Mouse (Mus musculus) cerebellum, adult 2 months (tissue): ENCODE measurements at regions not wholly inside any gene's neighbourhood (a gene's known extent, or its start where the extent isn't known, plus 50 kb on each side); places are given as distances from the start of the nearest gene placed in this dataset.
"Not testable (repeated sequence)": the region's sequence is repeated elsewhere in the genome, so short reads cannot be mapped to it uniquely, and the experiment has no call there.

Experiments used
- DNase-seq, 2 experiments: peaks; one replicate each; pipeline ENCODE4 v3.0.0; 2021
- H3K27ac ChIP-seq: fragments of 200-500 bp; 2 replicates; pipeline ENCODE4 v1.5.1; 2012; ENCODE audit warnings: low read length, control low read depth, inconsistent platforms; ENCODE audit not compliant: insufficient read depth
- H3K27me3 ChIP-seq: fragments of 200-500 bp; 2 replicates; pipeline ENCODE4 v1.6.1; 2012; ENCODE audit warnings: inconsistent platforms, mild to moderate bottlenecking, low read length, moderate library complexity; ENCODE audit not compliant: control insufficient read depth, insufficient read depth
- H3K4me1 ChIP-seq: fragments of 200-500 bp; 2 replicates; pipeline ENCODE4 v1.6.1; 2011; ENCODE audit warnings: low read length; ENCODE audit not compliant: control insufficient read depth, insufficient read depth
- H3K4me3 ChIP-seq: fragments of 200-500 bp; replicated peaks from 2 replicates; pipeline ENCODE3; 2011; ENCODE audit warnings: mild to moderate bottlenecking, low read depth, low read length, control low read depth; ENCODE audit not compliant: insufficient read depth
- CTCF ChIP-seq: fragments of 200-500 bp; IDR thresholded peaks from 2 replicates; pipeline ENCODE4 v1.5.1; 2011; ENCODE audit warnings: low read depth, mild to moderate bottlenecking, control low read depth, low read length, moderate library complexity, borderline replicate concordance; ENCODE audit not compliant: insufficient read depth
- POLR2A ChIP-seq: fragments of 200-500 bp; IDR thresholded peaks from 2 replicates; pipeline ENCODE4 v1.6.1; 2011; ENCODE audit warnings: low read length, control low read depth, borderline replicate concordance; ENCODE audit not compliant: insufficient read depth
- WGBS: fragments of 180-500 bp; shearing (Covaris S2); methylation state at CpG from one replicate; pipeline ENCODE4 v1.1.7; 2018; 5-methylcytosine and 5-hydroxymethylcytosine counted together

GRCm38 (mm10) chr4:31335686-31336085 lies 628.2 kb upstream of the Map3k7 start:
- DNase-seq: no peak
- H3K4me3 ChIP-seq: no peak overlapping the region
- H3K27me3 ChIP-seq: no peaks in the 10 kb centered on the region
- H3K4me1 ChIP-seq: no peaks in the 10 kb centered on the region
- no peak overlapping the region for H3K27ac ChIP-seq
- 75% methylated on average over 3 of the region's 3 CpGs for WGBS
- TF ChIP-seq POLR2A (no peak), CTCF (no peak)

GRCm38 (mm10) chr4:31337980-31338379 lies 625.9 kb upstream of the Map3k7 start:
- 50% methylated on average over 4 of the region's 4 CpGs for WGBS
- TF ChIP-seq POLR2A (no peak), CTCF (no peak)

GRCm38 (mm10) chr4:31343312-31344248 lies 620.3 kb upstream of the Map3k7 start:
- no peak for DNase-seq
- H3K27me3 ChIP-seq: no peaks in the 10 kb centered on the region
- H3K4me1 ChIP-seq: no peaks in the 10 kb centered on the region
- no peak overlapping the region for H3K4me3 ChIP-seq
- 86% methylated on average over 5 of the region's 5 CpGs for WGBS
- TF ChIP-seq CTCF (no peak), POLR2A (no peak)
- no peak overlapping the region for H3K27ac ChIP-seq

More at GRCm38 (mm10) chr4:31337980-31338379, 625.9 kb upstream of the Map3k7 start:
- DNase-seq: no peak
- Histone ChIP-seq H3K4me1 (no peaks in the 10 kb centered on the region), H3K27me3 (no peaks in the 10 kb centered on the region), H3K4me3 (no peak overlapping the region), H3K27ac (no peak overlapping the region)

- DNase-seq, H3K27ac ChIP-seq, H3K4me3 ChIP-seq, H3K4me1 ChIP-seq, H3K27me3 ChIP-seq: not testable (repeated sequence)
- WGBS: 98% methylated on average over 2 of the region's 3 CpGs
These were observed 609.9 kb upstream of the Map3k7 start for GRCm38 (mm10) chr4:31354046-31354445.

GRCm38 (mm10) chr4:31354953-31355352 lies 608.9 kb upstream of the Map3k7 start:
- Histone ChIP-seq H3K4me3 (no peak overlapping the region), H3K4me1 (no peaks in the 10 kb centered on the region), H3K27me3 (no peaks in the 10 kb centered on the region), H3K27ac (no peak overlapping the region)
- WGBS: 82% methylated on average over 2 of the region's 2 CpGs
- no peak for DNase-seq
- TF ChIP-seq POLR2A (no peak), CTCF (no peak)

- Histone ChIP-seq H3K27me3 (no peaks in the 10 kb centered on the region), H3K27ac (no peak overlapping the region), H3K4me3 (no peak overlapping the region), H3K4me1 (no peaks in the 10 kb centered on the region)
- WGBS: 13% methylated on average over 1 of the region's 1 CpGs
- TF ChIP-seq POLR2A (no peak), CTCF (no peak)
- DNase-seq: no peak
These were observed 597.7 kb upstream of the Map3k7 start for GRCm38 (mm10) chr4:31366172-31366571.

GRCm38 (mm10) chr4:31367031-31367430 lies 596.9 kb upstream of the Map3k7 start:
- no peak overlapping the region for H3K27ac ChIP-seq
- no peak for DNase-seq
- no peaks in the 10 kb centered on the region for H3K4me1 ChIP-seq
- TF ChIP-seq POLR2A: no peak
- no peak for TF ChIP-seq CTCF
- 55% methylated on average over 5 of the region's 5 CpGs for WGBS
- H3K27me3 ChIP-seq: no peaks in the 10 kb centered on the region
- H3K4me3 ChIP-seq: no peak overlapping the region

- no peak overlapping the region for H3K27ac ChIP-seq
- WGBS: 15% methylated on average over 7 of the region's 7 CpGs
- H3K4me1 ChIP-seq: no peaks in the 10 kb centered on the region
- no peak for TF ChIP-seq CTCF
- no peak for TF ChIP-seq POLR2A
- no peak for DNase-seq
- no peaks in the 10 kb centered on the region for H3K27me3 ChIP-seq
- no peak overlapping the region for H3K4me3 ChIP-seq
These were observed 593.8 kb upstream of the Map3k7 start for GRCm38 (mm10) chr4:31370062-31370461.
